14 mouse cellular contexts compared by ENCODE assay signal in the genomic region with DNA sequence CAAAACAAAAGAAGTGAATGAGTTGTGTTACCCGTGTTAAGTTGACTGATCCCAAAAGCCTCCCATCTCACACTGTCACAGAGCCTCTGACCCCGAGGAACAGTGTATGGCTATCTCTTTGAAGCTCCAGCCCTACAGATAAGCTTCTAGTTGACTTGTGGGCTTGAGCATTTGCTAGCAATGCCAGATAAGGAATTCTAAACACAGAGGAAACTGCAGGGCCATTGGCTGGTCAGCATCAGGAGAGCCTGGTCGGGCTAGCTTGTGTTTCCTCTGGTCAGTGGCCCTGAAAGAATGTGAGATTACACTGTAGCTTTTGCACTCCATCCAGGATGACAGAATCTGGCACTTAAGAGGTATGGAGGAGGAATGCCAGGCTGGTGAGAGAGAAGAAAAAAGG. TPM values are rescaled to one million over a fixed set of nuclear protein-coding genes. Genes with fewer than 3 reads are reported as not detected.
DNase-seq lines count a peak whose midpoint lies in the region; ATAC-seq and TF ChIP-seq lines count a peak whose summit lies in the region.
"Had no signal": no experiment of that assay in that cellular context is flagged by ENCODE, and none has a peak within 500 bp of the region (broad histone marks: within the 10 kb centered on the region; RNA-seq: fewer than 3 reads in every experiment).

No protein-coding gene starts in this region.

- ATAC-seq in liver, embryonic 11.5 days (replicated peaks; ENCODE audit: low FRiP score): peak; percentile 87
- no peak for ATAC-seq in activated CD4-positive, CD25-positive, alpha-beta regulatory T cell, adult 4 months
- ATAC-seq in midbrain, embryonic 16.5 days: no peak
- ATAC-seq: intestine, postnatal 0 days had no signal

- H3K36me3 ChIP-seq in liver, embryonic 11.5 days (ENCODE audit: control insufficient read depth, insufficient read depth, low read length): no peaks in the 10 kb centered on the region
- H3K36me3 ChIP-seq in midbrain, embryonic 16.5 days (ENCODE audit: control insufficient read depth, insufficient read depth, low read length): no peaks in the 10 kb centered on the region
- H3K36me3 ChIP-seq: hindbrain, embryonic 10.5 days; limb, embryonic 13.5 days had no signal

- DNase-seq in heart, adult 8-10 months (ENCODE audit: low spot score): peak; percentile 7
- no peak for DNase-seq in heart, postnatal 36 days
- peak; percentile 9 for DNase-seq in 3134 (ENCODE audit: extremely low read depth, insufficient read length, low spot score)
- DNase-seq in embryo, embryonic 10.5 days (ENCODE audit: low spot score): peak; percentile 32
- DNase-seq in liver, embryonic 11.5 days (ENCODE audit: low spot score): no peak
- no peak for DNase-seq in cerebellum, adult 2 months
- DNase-seq: adrenal gland, adult 8-10 months had no signal

- no peaks in the 10 kb centered on the region for H3K27me3 ChIP-seq in liver, embryonic 11.5 days (replicated peaks; ENCODE audit: control insufficient read depth, insufficient read depth, low read length)
- no peaks in the 10 kb centered on the region for H3K27me3 ChIP-seq in cerebellum, adult 2 months (ENCODE audit: control insufficient read depth, insufficient read depth, low read length)
- H3K27me3 ChIP-seq in midbrain, embryonic 16.5 days (ENCODE audit: control insufficient read depth, insufficient read depth, low read depth, low read length): peaks cover 4% of the 10 kb centered on the region
- H3K27me3 ChIP-seq: limb, embryonic 13.5 days had no signal

- H3K27ac ChIP-seq in liver, embryonic 11.5 days (ENCODE audit: low read depth, low read length): no peak overlapping the region
- H3K27ac ChIP-seq in cerebellum, adult 2 months (ENCODE audit: insufficient read depth, low read length): no peak overlapping the region
- H3K27ac ChIP-seq in midbrain, embryonic 16.5 days (ENCODE audit: low read length): no peak overlapping the region
- H3K27ac ChIP-seq: hindbrain, embryonic 10.5 days; limb, embryonic 13.5 days; macrophage had no signal

- TF ChIP-seq POLR2A in cerebellum, adult 2 months (IDR thresholded peaks at IDR 0.05; ENCODE audit: borderline replicate concordance, insufficient read depth, low read length): no peak

- intact Hi-C loops in heart, postnatal 36 days (cut with DNase I): loop anchor here (1.0 kb wide), 1 partner anchor 198 kb away; no protein-coding TSS in a partner anchor

- 0 out of 2 replicates have a peak overlapping the region, but pooled peaks have one; percentile 3 for H3K4me2 ChIP-seq in liver, embryonic 11.5 days
- no peak overlapping the region for H3K4me2 ChIP-seq in midbrain, embryonic 16.5 days (ENCODE audit: low read length)
- H3K4me2 ChIP-seq: limb, embryonic 13.5 days had no signal

- no peak overlapping the region for H3K9ac ChIP-seq in liver, embryonic 11.5 days (ENCODE audit: low read depth, low read length)
- H3K9ac ChIP-seq in midbrain, embryonic 16.5 days (ENCODE audit: low read depth, low read length): no peak overlapping the region
- H3K9ac ChIP-seq: limb, embryonic 13.5 days had no signal

- TF ChIP-seq CTCF in cerebellum, adult 2 months (IDR thresholded peaks at IDR 0.05; ENCODE audit: borderline replicate concordance, insufficient read depth, low read depth, low read length): no peak

- H3K4me1 ChIP-seq in liver, embryonic 11.5 days (replicated peaks; ENCODE audit: control insufficient read depth, insufficient read depth, low read length): peaks cover 13% of the 10 kb centered on the region
- no peaks in the 10 kb centered on the region; the same call in 1 of the 2 replicates for H3K4me1 ChIP-seq in cerebellum, adult 2 months (ENCODE audit: control insufficient read depth, insufficient read depth, low read length)
- no peaks in the 10 kb centered on the region for H3K4me1 ChIP-seq in midbrain, embryonic 16.5 days (ENCODE audit: control insufficient read depth, insufficient read depth, low read length)
- H3K4me1 ChIP-seq: limb, embryonic 13.5 days had no signal

- H3K4me3 ChIP-seq in liver, embryonic 11.5 days (ENCODE audit: low read depth, low read length): no peak overlapping the region
- H3K4me3 ChIP-seq in cerebellum, adult 2 months (replicated peaks; ENCODE audit: insufficient read depth, low read depth, low read length): no peak overlapping the region
- H3K4me3 ChIP-seq in midbrain, embryonic 16.5 days (ENCODE audit: low read depth, low read length): no peak overlapping the region
- H3K4me3 ChIP-seq: hindbrain, embryonic 10.5 days; limb, embryonic 13.5 days; myocyte had no signal

- no peaks in the 10 kb centered on the region for H3K9me3 ChIP-seq in liver, embryonic 11.5 days (ENCODE audit: control insufficient read depth, low read length)
- H3K9me3 ChIP-seq in midbrain, embryonic 16.5 days (replicated peaks; ENCODE audit: control insufficient read depth, low read length, poor library complexity, severe bottlenecking): no peaks in the 10 kb centered on the region
- H3K9me3 ChIP-seq: hindbrain, embryonic 10.5 days; limb, embryonic 13.5 days had no signal

- WGBS in liver, embryonic 11.5 days: 2% methylated on average over 3 of the region's 3 CpGs
- WGBS in cerebellum, adult 2 months: 59% methylated on average over 3 of the region's 3 CpGs
- WGBS in midbrain, embryonic 16.5 days: 15% methylated on average over 3 of the region's 3 CpGs

RNA-seq across cellular contexts. Expression of a gene that starts 36.4 kb away (rescaled TPM):
- 10 to 100 TPM; 30.3 to 39.6 (median 36.3) TPM for total RNA-seq in heart, adult 8-10 months (2022)
- total RNA-seq in heart, postnatal 36 days (2021): 10 to 100 TPM; 43.3 to 51.3 TPM
- polyA plus RNA-seq in liver, embryonic 11.5 days (2014; fragmentation: Nextera tagmentation; extraction: Ambion mirVana): 27.0 and 28.9 TPM in 2 replicates
- polyA plus RNA-seq in activated CD4-positive, CD25-positive, alpha-beta regulatory T cell, adult 4 months (2017; shearing (Covaris generic)): 10 to 100 TPM; 18.7 to 24.8 TPM
- 41.2 and 42.7 TPM in 2 replicates for polyA plus RNA-seq in cerebellum, adult 2 months (2012; rRNA removed)
- polyA plus RNA-seq in midbrain, embryonic 16.5 days (2015; fragmentation: Nextera tagmentation; extraction: Ambion mirVana): 26.9 and 28.8 TPM in 2 replicates

RNA-seq across cellular contexts. Expression of a gene that starts 36.5 kb away (rescaled TPM):
- total RNA-seq in heart, adult 8-10 months (2022): 10 to 100 TPM; 23.6 to 31.0 (median 28.6) TPM
- total RNA-seq in heart, postnatal 36 days (2021): 10 to 100 TPM; 31.6 to 35.8 TPM
- 7.8 and 8.3 TPM in 2 replicates for polyA plus RNA-seq in liver, embryonic 11.5 days (2014; fragmentation: Nextera tagmentation; extraction: Ambion mirVana)
- polyA plus RNA-seq in activated CD4-positive, CD25-positive, alpha-beta regulatory T cell, adult 4 months (2017; shearing (Covaris generic)): not detected
- 5.6 and 6.4 TPM in 2 replicates for polyA plus RNA-seq in cerebellum, adult 2 months (2012; rRNA removed)
- polyA plus RNA-seq in midbrain, embryonic 16.5 days (2015; fragmentation: Nextera tagmentation; extraction: Ambion mirVana): 1.6 and 1.7 TPM in 2 replicates

Comparison
In these comparisons a context has a peak if more than half of its experiments do, and no peak if none do; other contexts are left out.
1. DNase-seq: peak in heart, adult 8-10 months (single experiment), 3134 (single experiment) and embryo, embryonic 10.5 days (single experiment); none in heart, postnatal 36 days (0 of 2), liver, embryonic 11.5 days (single experiment) and cerebellum, adult 2 months (0 of 2).